Mouse (Mus musculus): ENCODE data around the gene Ncln. TPM values are rescaled to one million over a fixed set of nuclear protein-coding genes. Genes with fewer than 3 reads are reported as not detected.

The Ncln gene
- polyA plus RNA-seq (2012; ENCODE audit: insufficient read depth, insufficient read length, missing spikeins) = 37.9 and 40.9 TPM in 2 replicates

DNA sequence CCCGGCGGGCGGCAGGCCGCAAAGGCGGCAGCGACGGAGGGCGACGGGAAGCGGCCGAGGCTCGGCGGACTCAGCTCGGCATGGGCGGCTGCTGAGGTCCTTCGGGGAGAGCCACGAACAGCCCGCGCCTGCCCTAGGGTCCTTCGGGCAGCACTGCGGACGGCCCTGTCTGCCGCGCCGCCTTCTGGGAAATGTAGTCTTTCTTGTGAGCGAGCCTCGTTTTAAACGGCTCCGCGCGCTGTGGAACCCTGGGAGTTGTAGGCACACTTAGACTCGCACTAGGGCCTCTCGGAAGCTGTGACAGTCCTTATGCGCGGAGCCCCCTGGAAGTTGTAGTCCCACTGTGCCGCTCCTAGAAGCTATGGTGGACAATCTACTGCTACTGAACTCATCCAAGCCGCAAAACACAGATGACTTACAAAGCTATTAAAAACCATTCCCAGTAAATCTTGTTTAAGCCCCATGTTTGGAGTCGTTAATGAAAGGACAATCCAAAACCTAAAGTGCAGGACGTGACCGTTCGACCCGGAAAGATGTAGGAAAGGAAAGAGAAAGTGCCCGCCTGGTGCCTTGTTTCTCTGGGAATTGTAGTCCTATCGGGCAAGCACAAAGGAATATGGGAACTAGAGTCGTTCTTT is at the start of gene Ncln:
Gene Ncln, minus strand, starts transcription at position 129 of the 638 bp plus-strand sequence.
- H3K4me1 ChIP-seq (ENCODE audit: control insufficient read depth, insufficient read depth, low read length) = peaks cover 16% of the 10 kb centered on the region
- peak within 1 kb of the TSS; percentile 81 for H3K27ac ChIP-seq (ENCODE audit: insufficient read depth, low read depth, low read length)
- TF ChIP-seq POLR2A (IDR thresholded peaks at IDR 0.05; ENCODE audit: borderline replicate concordance, low read depth, low read length) (no peak), CTCF (IDR thresholded peaks at IDR 0.05; ENCODE audit: low read depth, low read length) (no peak)
- peak within 1 kb of the TSS; percentile 94 for H3K4me3 ChIP-seq (ENCODE audit: insufficient read depth, low read length)

DNA sequence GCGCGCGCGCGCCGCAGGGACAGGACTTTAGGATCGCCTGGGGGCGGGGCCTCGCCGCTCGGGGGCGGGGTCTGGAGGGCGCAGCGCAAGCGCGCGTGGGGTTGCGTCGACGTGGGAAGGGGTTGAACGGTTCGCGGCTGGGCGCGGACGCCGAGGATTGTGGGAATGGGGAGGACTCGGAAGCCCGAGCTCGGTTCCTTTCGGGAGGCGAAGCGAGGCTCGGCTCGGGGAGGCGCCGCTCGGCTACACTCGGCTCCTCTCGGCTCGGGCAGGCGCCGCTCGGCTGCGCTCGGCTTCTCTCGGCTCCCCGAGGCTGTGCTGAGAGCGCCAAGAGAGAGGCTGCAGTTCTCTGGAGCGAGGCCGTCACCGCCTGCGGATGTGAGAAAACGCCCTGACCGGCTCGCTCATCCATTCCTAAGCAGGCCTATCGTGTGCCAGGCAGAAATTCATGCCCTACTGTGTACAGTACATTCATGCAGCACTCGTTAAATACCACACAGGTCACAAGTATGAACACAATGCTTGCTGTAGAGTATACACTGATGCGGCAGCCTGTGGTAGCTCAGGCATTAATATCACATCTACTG is 49.1 kb upstream of the Ncln start, which contains the start of gene Gna11:
Gene Gna11, minus strand, starts transcription at position 30 of the 587 bp plus-strand sequence.
- Histone ChIP-seq H3K27ac (ENCODE audit: insufficient read depth, low read depth, low read length) (peak within 1 kb of the TSS; percentile 48), H3K4me3 (ENCODE audit: insufficient read depth, low read length) (peak within 1 kb of the TSS; percentile 98), H3K4me1 (ENCODE audit: control insufficient read depth, insufficient read depth, low read length) (peaks cover 18% of the 10 kb centered on the region)
- TF ChIP-seq CTCF (IDR thresholded peaks at IDR 0.05; ENCODE audit: low read depth, low read length) (no peak), POLR2A (IDR thresholded peaks at IDR 0.05; ENCODE audit: borderline replicate concordance, low read depth, low read length) (no peak)

- Histone ChIP-seq H3K27ac (ENCODE audit: insufficient read depth, low read depth, low read length) (peak overlapping the region; percentile 26; the same call in 1 of the 2 replicates), H3K4me3 (ENCODE audit: insufficient read depth, low read length) (peak overlapping the region; percentile 98), H3K4me1 (ENCODE audit: control insufficient read depth, insufficient read depth, low read length) (peaks cover 18% of the 10 kb centered on the region)
- no peak for TF ChIP-seq CTCF (IDR thresholded peaks at IDR 0.05; ENCODE audit: low read depth, low read length)
- no peak for TF ChIP-seq POLR2A (IDR thresholded peaks at IDR 0.05; ENCODE audit: borderline replicate concordance, low read depth, low read length)
Measured at GRCm38 (mm10) chr10:81544296-81545160, 48.3 kb upstream of the Ncln start.

DNA sequence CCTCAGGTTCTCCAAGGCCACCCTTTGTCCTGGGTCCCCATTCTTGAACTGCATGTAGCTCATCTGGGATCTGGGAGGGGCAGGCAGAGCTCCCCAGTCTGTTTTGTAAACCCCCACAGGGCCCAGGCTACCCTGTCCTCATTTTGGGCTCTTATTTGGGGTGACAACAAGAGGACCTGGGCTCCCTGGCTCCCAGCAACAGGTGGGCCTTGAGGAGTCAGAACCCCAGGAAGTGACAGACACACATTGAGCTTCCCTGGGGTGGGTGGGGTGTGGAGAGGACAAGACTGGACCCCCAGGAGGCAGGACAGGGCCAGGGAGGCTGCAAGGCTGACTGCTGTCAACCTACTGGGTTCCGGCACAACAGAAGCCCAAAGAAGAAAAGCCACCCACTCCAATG is 47.4 kb upstream of the Ncln start:
- TF ChIP-seq CTCF (IDR thresholded peaks at IDR 0.05; ENCODE audit: low read depth, low read length) (no peak), POLR2A (IDR thresholded peaks at IDR 0.05; ENCODE audit: borderline replicate concordance, low read depth, low read length) (no peak)
- Histone ChIP-seq H3K4me1 (ENCODE audit: control insufficient read depth, insufficient read depth, low read length) (peaks cover 18% of the 10 kb centered on the region), H3K27ac (ENCODE audit: insufficient read depth, low read depth, low read length) (no peak overlapping the region), H3K4me3 (ENCODE audit: insufficient read depth, low read length) (peak overlapping the region; percentile 98)

GRCm38 (mm10) chr10:81542727-81543460 is 46.7 kb upstream of the Ncln start:
- Histone ChIP-seq H3K27ac (ENCODE audit: insufficient read depth, low read depth, low read length) (no peak overlapping the region), H3K4me1 (ENCODE audit: control insufficient read depth, insufficient read depth, low read length) (peaks cover 18% of the 10 kb centered on the region), H3K4me3 (ENCODE audit: insufficient read depth, low read length) (peak overlapping the region; percentile 98; the same call in 1 of the 2 replicates)
- no peak for TF ChIP-seq CTCF (IDR thresholded peaks at IDR 0.05; ENCODE audit: low read depth, low read length)
- TF ChIP-seq POLR2A (IDR thresholded peaks at IDR 0.05; ENCODE audit: borderline replicate concordance, low read depth, low read length) = no peak

DNA sequence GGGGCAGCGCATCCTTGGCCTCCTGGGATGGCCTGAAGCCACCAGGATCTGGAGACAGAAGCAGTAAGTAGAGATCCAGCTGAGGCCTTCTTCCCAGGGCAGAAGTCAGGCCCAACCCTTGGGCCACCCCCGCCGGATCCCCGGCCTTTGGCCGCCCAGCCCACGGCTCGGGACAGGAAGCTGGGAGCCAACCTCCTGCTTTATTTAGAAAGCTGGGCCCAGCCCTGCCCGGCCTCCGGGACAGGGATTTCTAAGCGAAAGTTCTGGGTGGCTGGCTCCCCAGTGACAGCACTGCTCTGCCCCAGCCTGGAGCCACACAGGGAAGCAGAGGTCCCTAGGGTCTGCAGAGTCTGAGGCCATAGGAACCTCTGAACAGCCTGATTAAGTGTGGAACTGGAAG is 45.6 kb upstream of the Ncln start:
- peaks cover 18% of the 10 kb centered on the region for H3K4me1 ChIP-seq (ENCODE audit: control insufficient read depth, insufficient read depth, low read length)
- H3K27ac ChIP-seq (ENCODE audit: insufficient read depth, low read depth, low read length) = no peak overlapping the region
- no peak overlapping the region for H3K4me3 ChIP-seq (ENCODE audit: insufficient read depth, low read length)
- no peak for TF ChIP-seq CTCF (IDR thresholded peaks at IDR 0.05; ENCODE audit: low read depth, low read length)
- no peak for TF ChIP-seq POLR2A (IDR thresholded peaks at IDR 0.05; ENCODE audit: borderline replicate concordance, low read depth, low read length)

- Histone ChIP-seq H3K4me3 (ENCODE audit: insufficient read depth, low read length) (no peak overlapping the region), H3K27ac (ENCODE audit: insufficient read depth, low read depth, low read length) (no peak overlapping the region), H3K4me1 (ENCODE audit: control insufficient read depth, insufficient read depth, low read length) (peaks cover 18% of the 10 kb centered on the region)
- TF ChIP-seq CTCF (IDR thresholded peaks at IDR 0.05; ENCODE audit: low read depth, low read length) (no peak), POLR2A (IDR thresholded peaks at IDR 0.05; ENCODE audit: borderline replicate concordance, low read depth, low read length) (no peak)
Measured at GRCm38 (mm10) chr10:81541363-81541762, 45.2 kb upstream of the Ncln start.

DNA sequence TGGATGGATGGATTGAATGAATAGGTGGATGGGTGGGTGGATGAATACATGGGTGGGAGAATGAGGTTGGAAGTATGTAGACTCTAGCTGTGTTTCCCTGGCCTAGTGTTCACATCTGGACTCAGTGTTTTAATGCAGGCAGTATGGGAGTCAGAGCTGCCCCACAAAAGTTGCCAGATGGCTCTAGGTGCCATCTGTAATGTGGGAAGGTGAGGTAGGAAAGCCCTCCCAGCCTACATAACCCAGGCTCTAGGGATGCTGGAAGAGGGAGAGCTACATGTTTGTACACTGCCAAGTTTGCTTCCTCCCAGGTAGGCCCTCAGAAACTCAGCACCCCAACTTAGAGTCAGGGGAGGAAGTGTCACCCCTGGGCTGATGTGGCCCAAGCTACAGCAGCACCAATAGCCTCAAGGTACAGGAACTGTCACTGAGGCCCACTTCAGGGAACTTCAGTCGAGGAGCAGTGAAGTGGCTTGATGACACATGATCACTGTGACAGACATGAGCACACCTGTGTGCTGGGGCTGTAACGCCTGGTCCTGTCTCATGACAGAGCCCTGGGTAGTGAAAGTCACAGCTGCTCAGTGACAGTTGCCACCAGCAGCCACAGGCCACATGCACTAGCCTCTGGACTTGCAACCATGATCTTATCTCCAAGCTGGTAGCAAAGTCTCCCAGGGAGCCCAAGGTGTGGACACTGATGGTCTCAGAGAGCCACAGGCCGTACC is 42.3 kb upstream of the Ncln start:
- no peak for TF ChIP-seq CTCF (IDR thresholded peaks at IDR 0.05; ENCODE audit: low read depth, low read length)
- TF ChIP-seq POLR2A (IDR thresholded peaks at IDR 0.05; ENCODE audit: borderline replicate concordance, low read depth, low read length) = no peak
- Histone ChIP-seq H3K27ac (ENCODE audit: insufficient read depth, low read depth, low read length) (no peak overlapping the region), H3K4me1 (ENCODE audit: control insufficient read depth, insufficient read depth, low read length) (peaks cover 15% of the 10 kb centered on the region), H3K4me3 (ENCODE audit: insufficient read depth, low read length) (no peak overlapping the region)

All from bone marrow macrophage, adult 2 months (primary cell).